Mouse (Mus musculus) right cerebral cortex, adult 18-20 months (tissue): Measurements from ENCODE around the gene Nrxn3.
A peak's percentile ranks its signal among the peaks of the same experiment; 100 is the strongest.

ENCODE experiments used
- DNase-seq: peaks from one replicate; pipeline ENCODE4 v3.0.0; 2022; ENCODE audit warnings: mixed read lengths

The Nrxn3 gene

GRCm38 (mm10) chr12:89829927-89830326, 1107.3 kb downstream of the Nrxn3 start:
- DNase-seq: no peak

GRCm38 (mm10) chr12:89830350-89830749, 1107.7 kb downstream of the Nrxn3 start:
- no peak for DNase-seq

- DNase-seq: no peak
Measured at GRCm38 (mm10) chr12:89831300-89831699, 1108.6 kb downstream of the Nrxn3 start.

GRCm38 (mm10) chr12:89836271-89836670, 1113.6 kb downstream of the Nrxn3 start:
- no peak for DNase-seq

- no peak for DNase-seq
Measured at GRCm38 (mm10) chr12:89842861-89843260, 1120.2 kb downstream of the Nrxn3 start.

- DNase-seq: no peak
Measured at GRCm38 (mm10) chr12:89848116-89848515, 1125.4 kb downstream of the Nrxn3 start.

GRCm38 (mm10) chr12:89854355-89854754, 1131.7 kb downstream of the Nrxn3 start:
- no peak for DNase-seq

- no peak for DNase-seq
Measured at GRCm38 (mm10) chr12:89867124-89867523, 1144.4 kb downstream of the Nrxn3 start.

- no peak for DNase-seq
Measured at GRCm38 (mm10) chr12:89882617-89883370, 1160.1 kb downstream of the Nrxn3 start.

GRCm38 (mm10) chr12:89884576-89884975, 1161.9 kb downstream of the Nrxn3 start:
- DNase-seq: no peak

GRCm38 (mm10) chr12:89888647-89889046, 1166.0 kb downstream of the Nrxn3 start:
- DNase-seq: peak; percentile 9

GRCm38 (mm10) chr12:89896901-89897300, 1174.2 kb downstream of the Nrxn3 start:
- DNase-seq: no peak

- no peak for DNase-seq
Measured at GRCm38 (mm10) chr12:89909578-89909977, 1186.9 kb downstream of the Nrxn3 start.

GRCm38 (mm10) chr12:89918138-89918829, 1195.6 kb downstream of the Nrxn3 start:
- DNase-seq: no peak

- DNase-seq: no peak
Measured at GRCm38 (mm10) chr12:89932338-89932737, 1209.7 kb downstream of the Nrxn3 start.

GRCm38 (mm10) chr12:89933630-89934029, 1211.0 kb downstream of the Nrxn3 start:
- peak; percentile 30 for DNase-seq

GRCm38 (mm10) chr12:89940746-89941145, 1218.1 kb downstream of the Nrxn3 start:
- no peak for DNase-seq

GRCm38 (mm10) chr12:89945911-89946502, 1223.3 kb downstream of the Nrxn3 start:
- DNase-seq: no peak

GRCm38 (mm10) chr12:89946522-89946921, 1223.8 kb downstream of the Nrxn3 start:
- DNase-seq: no peak

- no peak for DNase-seq
Measured at GRCm38 (mm10) chr12:89953237-89953636, 1230.6 kb downstream of the Nrxn3 start.

GRCm38 (mm10) chr12:89953649-89954048, 1231.0 kb downstream of the Nrxn3 start:
- no peak for DNase-seq

GRCm38 (mm10) chr12:89954441-89955070, 1231.9 kb downstream of the Nrxn3 start:
- DNase-seq: no peak

GRCm38 (mm10) chr12:89963073-89963472, 1240.4 kb downstream of the Nrxn3 start:
- DNase-seq: no peak
